Comparison of ENCODE assay signal across 7 mouse cellular contexts in genomic region chr9:108431431-108432067, GRCm38 (mm10). TPM values are rescaled to one million over a fixed set of nuclear protein-coding genes. Genes with fewer than 3 reads are reported as not detected.
A peak's percentile ranks its signal among the peaks of the same experiment; 100 is the strongest.
DNase-seq lines count a peak whose midpoint lies in the region; ATAC-seq lines count a peak whose summit lies in the region.

No protein-coding gene starts in this region.

- DNase-seq in A20 (ENCODE audit: low read depth, low spot score) (peak; percentile 84), WW6 (ENCODE audit: low read depth, low spot score) (peak; percentile 62)
- DNase-seq in splenic B cell, adult 2 months (ENCODE audit: low read depth, low spot score), result peak; percentile 46
- DNase-seq in layer of hippocampus, postnatal 36 days, result no peak
- no peak for DNase-seq in cerebellum, postnatal 36 days

- H3K4me1 ChIP-seq in lung, embryonic 15.5 days, result peaks cover 4% of the 10 kb centered on the region; the same call in 1 of the 2 replicates

- H3K4me3 ChIP-seq in lung, embryonic 15.5 days, result peak overlapping the region; percentile 39

- peak overlapping the region; percentile 65 for H3K4me2 ChIP-seq in lung, embryonic 15.5 days

- WGBS in lung, embryonic 15.5 days, result 47% methylated on average over 32 of the region's 32 CpGs

- no peaks in the 10 kb centered on the region for H3K27me3 ChIP-seq in lung, embryonic 15.5 days
- no peaks in the 10 kb centered on the region for H3K27me3 ChIP-seq in splenic B cell, adult 2 months (ENCODE audit: control insufficient read depth, insufficient read depth, low read length, poor library complexity, severe bottlenecking)

- H3K27ac ChIP-seq in lung, embryonic 15.5 days, result no peak overlapping the region

- 0 out of 2 replicates have a peak overlapping the region, but pooled peaks have one; percentile 30 for H3K9ac ChIP-seq in lung, embryonic 15.5 days

- no peaks in the 10 kb centered on the region for H3K9me3 ChIP-seq in lung, embryonic 15.5 days

- no peaks in the 10 kb centered on the region for H3K36me3 ChIP-seq in lung, embryonic 15.5 days
- no peaks in the 10 kb centered on the region for H3K36me3 ChIP-seq in splenic B cell, adult 2 months (ENCODE audit: control insufficient read depth, insufficient read depth, low read length, poor library complexity, severe bottlenecking)

- ATAC-seq in granulocyte monocyte progenitor cell, adult 5-6 weeks (replicated peaks; ENCODE audit: poor library complexity, severe bottlenecking), result peak; percentile 70
- ATAC-seq in lung, embryonic 15.5 days (ENCODE audit: borderline replicate concordance, extremely low read depth, low FRiP score, low TSS enrichment), result peak; percentile 70; the same call in 1 of the 2 replicates

RNA-seq across cellular contexts. Expression of gene Ccdc36, which starts 3.3 kb away (rescaled TPM):
- not detected in 2 replicates for total RNA-seq in granulocyte monocyte progenitor cell, adult 5-6 weeks (2014; fragmentation: Nextera tagmentation)
- total RNA-seq in granulocyte monocyte progenitor cell, adult 5-6 weeks (2017), result 0.72 and 0.90 TPM in 2 replicates
- polyA plus RNA-seq in lung, embryonic 15.5 days (2015; fragmentation: Nextera tagmentation; extraction: Ambion mirVana), result 2.4 and 2.6 TPM in 2 replicates
- under 1 TPM in 1 of 2 experiments, not detected in 1; 0.18 TPM for total RNA-seq in layer of hippocampus, postnatal 36 days (2021)

RNA-seq across cellular contexts. Expression of gene BC048562, which starts 4.7 kb away (rescaled TPM):
- not detected in 2 replicates for total RNA-seq in granulocyte monocyte progenitor cell, adult 5-6 weeks (2014; fragmentation: Nextera tagmentation)
- total RNA-seq in granulocyte monocyte progenitor cell, adult 5-6 weeks (2017), result not detected in 2 replicates
- not detected in 2 replicates for polyA plus RNA-seq in lung, embryonic 15.5 days (2015; fragmentation: Nextera tagmentation; extraction: Ambion mirVana)
- not detected for total RNA-seq in layer of hippocampus, postnatal 36 days (2021)

RNA-seq across cellular contexts. Expression of gene Ccdc71, which starts 28.8 kb away (rescaled TPM):
- 22.2 and 23.5 TPM in 2 replicates for total RNA-seq in granulocyte monocyte progenitor cell, adult 5-6 weeks (2014; fragmentation: Nextera tagmentation)
- 13.2 and 17.9 TPM in 2 replicates for total RNA-seq in granulocyte monocyte progenitor cell, adult 5-6 weeks (2017)
- 56.6 and 60.4 TPM in 2 replicates for polyA plus RNA-seq in lung, embryonic 15.5 days (2015; fragmentation: Nextera tagmentation; extraction: Ambion mirVana)
- total RNA-seq in layer of hippocampus, postnatal 36 days (2021), result 10 to 100 TPM; 32.0 to 37.2 TPM

RNA-seq across cellular contexts. Expression of gene Klhdc8b, which starts 29.8 kb away (rescaled TPM):
- total RNA-seq in granulocyte monocyte progenitor cell, adult 5-6 weeks (2014; fragmentation: Nextera tagmentation), result 0.56 TPM in 1 of 2 replicates, not detected in the other
- total RNA-seq in granulocyte monocyte progenitor cell, adult 5-6 weeks (2017), result 1.2 and 5.5 TPM in 2 replicates
- 67.2 and 75.3 TPM in 2 replicates for polyA plus RNA-seq in lung, embryonic 15.5 days (2015; fragmentation: Nextera tagmentation; extraction: Ambion mirVana)
- 10 to 100 TPM; 16.6 to 18.1 TPM for total RNA-seq in layer of hippocampus, postnatal 36 days (2021)

RNA-seq across cellular contexts. Expression of gene 1700102P08Rik, which starts 38.9 kb away (rescaled TPM):
- 1.6 TPM in 1 of 2 replicates, not detected in the other for total RNA-seq in granulocyte monocyte progenitor cell, adult 5-6 weeks (2014; fragmentation: Nextera tagmentation)
- 0.43 TPM in 1 of 2 replicates, not detected in the other for total RNA-seq in granulocyte monocyte progenitor cell, adult 5-6 weeks (2017)
- polyA plus RNA-seq in lung, embryonic 15.5 days (2015; fragmentation: Nextera tagmentation; extraction: Ambion mirVana), result 0.39 and 0.40 TPM in 2 replicates
- 1 to 10 TPM; 2.6 to 2.9 TPM for total RNA-seq in layer of hippocampus, postnatal 36 days (2021)

Comparison
In these comparisons a context has a peak if more than half of its experiments do, and no peak if none do; other contexts are left out.
1. DNase-seq: peak in A20 (single experiment), WW6 (single experiment) and splenic B cell, adult 2 months (single experiment); none in layer of hippocampus, postnatal 36 days (0 of 2) and cerebellum, postnatal 36 days (0 of 2).